Mouse (Mus musculus) thymus, postnatal 14 days (tissue): ENCODE measurements around the gene Gm11009.
"Not testable (repeated sequence)": the region's sequence is repeated elsewhere in the genome, so short reads cannot be mapped to it uniquely, and the experiment has no call there.

Experiments used
- DNase-seq: peaks from one replicate; pipeline ENCODE4 v3.0.0; 2021

Gene Gm11009

DNA sequence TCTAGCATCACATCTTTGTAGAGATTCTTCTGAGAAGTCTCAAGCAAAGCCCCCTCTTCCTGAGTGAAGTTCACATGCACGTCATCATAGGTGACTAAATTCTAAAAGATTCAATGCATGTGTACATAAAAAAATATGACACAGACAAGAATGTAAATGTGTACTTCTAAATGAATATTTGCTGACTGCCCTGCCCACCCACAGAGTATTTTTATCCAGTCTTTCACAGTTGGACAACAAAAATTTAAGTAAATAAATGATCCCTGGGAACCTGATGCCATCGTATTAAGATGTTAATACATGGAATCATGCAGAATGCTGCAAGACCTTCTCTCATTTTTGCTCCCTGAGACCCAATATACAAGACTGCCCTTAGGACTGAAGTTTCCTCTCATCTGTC is at the start of gene Gm11009:
Gm11009 (minus strand) TSS at position 101 of the 400 bp plus-strand sequence.
- not testable (repeated sequence) for DNase-seq
